Mouse (Mus musculus) heart, adult 8-10 months (tissue): ENCODE measurements around the gene Gon7. TPM values are rescaled to one million over a fixed set of nuclear protein-coding genes. Genes with fewer than 3 reads are reported as not detected.

ENCODE experiments used
- DNase-seq: peaks from one replicate; pipeline ENCODE4 v3.0.0; 2022; ENCODE audit warnings: low spot score
- total RNA-seq, 4 experiments: library from RNA; stranded (reverse); gene quantifications; 2 replicates each; pipeline ENCODE4 v1.2.4; 2022

The Gon7 gene
- total RNA-seq, 4 experiments from 2014 or later = 9.4 to 14.2 (median 10.9) TPM

GRCm38 (mm10) chr12:102743036-102743588, 14.5 kb downstream of the Gon7 start:
- DNase-seq = no peak

GRCm38 (mm10) chr12:102742056-102742455, 15.5 kb downstream of the Gon7 start:
- no peak for DNase-seq

- no peak for DNase-seq
Measured at GRCm38 (mm10) chr12:102740285-102740684, 17.3 kb downstream of the Gon7 start.

- DNase-seq = no peak
Measured at GRCm38 (mm10) chr12:102739096-102739495, 18.5 kb downstream of the Gon7 start.

DNA sequence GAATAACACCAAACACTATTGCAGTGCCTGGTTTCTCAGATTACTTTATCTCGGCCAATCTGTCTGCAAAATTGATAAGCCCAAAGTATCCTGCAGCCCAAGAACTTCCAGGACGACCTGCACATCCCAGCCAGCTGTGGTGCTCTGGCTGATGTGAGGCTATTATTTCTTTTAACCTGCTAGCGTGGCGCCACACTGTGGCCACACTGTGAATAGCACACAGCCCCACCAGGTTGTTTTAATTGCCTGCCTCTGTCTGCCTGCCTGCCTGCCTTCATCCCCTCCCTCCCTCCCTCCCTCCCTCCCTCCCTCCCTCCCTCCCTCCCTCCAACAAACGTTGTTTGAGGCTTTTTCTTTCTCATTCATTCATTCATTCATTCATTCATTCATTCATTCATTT, 24.2 kb downstream of the Gon7 start:
- peak; percentile 47 for DNase-seq

DNA sequence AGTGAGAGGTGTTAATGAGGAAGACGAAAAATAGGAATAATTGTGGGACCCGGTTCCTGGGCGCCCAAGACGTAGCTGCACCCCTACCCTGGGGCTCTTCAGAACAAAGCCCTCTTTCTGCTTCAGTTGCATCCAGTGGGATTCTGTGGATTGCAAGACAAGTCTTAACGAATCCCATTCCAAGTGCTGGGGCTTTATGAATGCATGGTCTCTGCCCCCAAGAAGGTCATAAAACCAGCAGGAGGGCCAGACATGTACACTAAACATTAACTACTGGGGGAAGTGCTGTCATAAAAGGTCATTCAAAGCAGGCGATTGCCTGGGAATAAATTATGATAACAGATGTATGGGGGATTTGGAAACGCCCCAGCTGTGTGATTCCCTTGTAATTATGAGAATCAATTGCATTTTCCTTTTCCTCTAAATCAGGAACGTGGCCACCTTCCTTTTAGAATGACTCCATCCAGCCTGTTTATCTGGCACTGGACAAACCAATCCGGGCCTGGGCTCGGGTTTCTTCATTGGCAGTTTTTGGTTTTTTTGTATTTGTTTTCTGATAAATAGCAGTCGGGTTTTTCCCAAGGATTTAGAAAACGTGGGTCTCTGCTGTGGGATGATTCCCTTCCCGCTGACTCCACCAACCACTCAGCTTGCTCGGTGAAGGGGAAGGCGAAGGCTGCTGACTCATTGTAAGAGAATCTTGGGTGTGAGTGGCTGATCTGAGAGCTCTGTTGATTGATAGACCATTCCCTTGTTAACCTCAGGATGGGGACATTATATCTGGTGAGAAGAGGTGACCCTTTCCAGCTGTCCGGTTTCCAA, 26.6 kb downstream of the Gon7 start:
- no peak for DNase-seq

GRCm38 (mm10) chr12:102729855-102730797, 27.5 kb downstream of the Gon7 start:
- DNase-seq = no peak

GRCm38 (mm10) chr12:102725761-102726175, 31.8 kb downstream of the Gon7 start:
- DNase-seq = no peak

DNA sequence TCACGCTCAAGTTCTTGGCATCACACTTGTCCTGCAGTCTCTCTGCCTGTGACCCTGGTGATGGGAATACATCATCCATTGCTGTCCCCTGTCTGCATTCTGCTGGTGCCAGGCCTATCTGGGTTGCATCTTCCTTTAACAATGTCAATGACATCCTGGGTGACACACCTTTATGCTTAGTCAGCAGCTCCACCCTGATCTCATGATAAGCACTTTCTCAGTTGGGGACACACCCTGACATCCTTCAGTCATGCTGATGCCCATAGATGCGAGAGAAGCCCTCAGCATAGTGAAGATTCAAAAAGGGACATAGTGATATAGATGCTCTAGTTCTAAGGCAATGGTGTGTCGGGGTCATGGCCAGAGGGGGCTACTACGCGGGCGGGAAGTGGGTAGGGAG, 32.5 kb downstream of the Gon7 start:
- no peak for DNase-seq

- no peak for DNase-seq
Measured at GRCm38 (mm10) chr12:102723861-102724260, 33.7 kb downstream of the Gon7 start.

DNA sequence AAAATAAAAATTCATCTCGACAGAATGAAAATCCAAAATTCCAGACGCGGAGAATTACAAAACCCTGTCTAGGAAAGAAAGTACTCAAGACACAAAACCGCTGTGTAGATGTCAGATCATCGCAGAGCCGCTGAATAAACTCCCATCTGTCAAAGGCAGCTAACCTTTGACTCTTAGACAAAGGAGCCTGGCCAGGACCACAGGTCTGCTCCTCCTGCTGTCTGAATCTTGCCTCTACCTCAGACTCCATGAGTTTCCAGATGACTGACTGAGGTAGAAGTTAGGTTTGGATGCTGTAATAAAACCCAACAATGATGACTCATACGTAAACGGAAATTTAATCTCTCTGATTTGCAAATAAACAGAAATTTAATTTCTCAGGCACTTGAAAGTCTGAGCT, 34.6 kb downstream of the Gon7 start:
- DNase-seq = no peak

DNA sequence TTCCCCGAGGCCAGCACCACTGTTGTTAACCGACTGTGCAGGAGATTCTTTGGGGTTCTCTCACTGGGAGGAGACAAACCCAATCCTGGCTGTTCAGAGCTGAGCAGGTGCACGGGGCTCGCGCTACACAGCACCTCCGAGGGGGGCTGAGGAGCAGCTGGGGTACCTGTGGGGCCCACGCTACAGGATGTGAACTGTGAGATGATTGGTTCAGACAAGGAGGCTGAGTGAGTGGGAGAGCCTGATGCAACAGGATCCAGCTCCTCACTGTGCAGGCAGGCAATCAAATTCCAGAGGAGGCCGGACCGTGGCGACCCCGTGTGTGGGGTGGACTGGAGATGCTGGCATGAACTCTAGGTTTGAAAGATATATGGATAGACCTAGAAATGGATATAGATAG, 35.2 kb downstream of the Gon7 start:
- DNase-seq = no peak

- peak; percentile 31 for DNase-seq
Measured at GRCm38 (mm10) chr12:102719552-102720315, 37.9 kb downstream of the Gon7 start.

- DNase-seq = no peak
Measured at GRCm38 (mm10) chr12:102714654-102715395, 42.8 kb downstream of the Gon7 start.

DNA sequence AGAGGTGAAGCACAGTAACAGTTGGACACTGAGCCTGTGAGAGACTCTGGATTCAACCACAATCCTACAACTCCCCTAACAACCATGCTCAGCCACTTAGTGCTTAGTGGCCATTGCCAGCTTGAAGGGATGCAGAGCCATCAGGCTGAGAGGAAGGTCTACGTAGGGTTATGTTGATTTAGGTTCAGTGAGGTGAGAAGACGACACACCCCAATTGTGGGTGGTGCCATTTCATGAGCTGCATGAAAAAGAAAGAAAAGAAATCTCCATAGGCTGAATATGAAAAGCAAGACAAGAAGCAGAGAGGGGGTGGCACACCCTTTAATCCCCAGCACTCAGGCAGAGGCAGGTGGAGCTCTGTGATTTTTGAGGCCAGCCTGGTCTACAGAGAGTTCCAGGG, 43.5 kb downstream of the Gon7 start:
- DNase-seq = no peak

GRCm38 (mm10) chr12:102713153-102713865, 44.3 kb downstream of the Gon7 start:
- DNase-seq = no peak

- no peak for DNase-seq
Measured at GRCm38 (mm10) chr12:102710851-102711375, 46.7 kb downstream of the Gon7 start.

GRCm38 (mm10) chr12:102709896-102710295, 47.7 kb downstream of the Gon7 start:
- no peak for DNase-seq

- DNase-seq = peak; percentile 28
Measured at GRCm38 (mm10) chr12:102708220-102708619, 49.4 kb downstream of the Gon7 start.
